Mouse (Mus musculus) cerebellum, adult 2 months (tissue): ENCODE measurements around the gene 4933428G20Rik.

ENCODE experiments used
- CTCF ChIP-seq: fragments of 200-500 bp; IDR thresholded peaks from 2 replicates; pipeline ENCODE4 v1.5.1; 2011; ENCODE audit warnings: low read depth, mild to moderate bottlenecking, control low read depth, low read length, moderate library complexity, borderline replicate concordance; ENCODE audit not compliant: insufficient read depth
- POLR2A ChIP-seq: fragments of 200-500 bp; IDR thresholded peaks from 2 replicates; pipeline ENCODE4 v1.6.1; 2011; ENCODE audit warnings: low read length, control low read depth, borderline replicate concordance; ENCODE audit not compliant: insufficient read depth

GRCm38 (mm10) chr11:97530069-97530468 lies 29.9 kb upstream of the 4933428G20Rik start:
- TF ChIP-seq CTCF (no peak), POLR2A (no peak)
